Mouse (Mus musculus) neutrophil, adult 83 days (primary cell): ENCODE data around the gene Nptx1. TPM values are rescaled to one million over a fixed set of nuclear protein-coding genes. Genes with fewer than 3 reads are reported as not detected.

Source experiments
- total RNA-seq, 2 experiments: library from RNA; stranded (reverse); gene quantifications; one replicate each; pipeline ENCODE4 v1.2.4; 2023

Nptx1 gene
- not detected for total RNA-seq

DNA sequence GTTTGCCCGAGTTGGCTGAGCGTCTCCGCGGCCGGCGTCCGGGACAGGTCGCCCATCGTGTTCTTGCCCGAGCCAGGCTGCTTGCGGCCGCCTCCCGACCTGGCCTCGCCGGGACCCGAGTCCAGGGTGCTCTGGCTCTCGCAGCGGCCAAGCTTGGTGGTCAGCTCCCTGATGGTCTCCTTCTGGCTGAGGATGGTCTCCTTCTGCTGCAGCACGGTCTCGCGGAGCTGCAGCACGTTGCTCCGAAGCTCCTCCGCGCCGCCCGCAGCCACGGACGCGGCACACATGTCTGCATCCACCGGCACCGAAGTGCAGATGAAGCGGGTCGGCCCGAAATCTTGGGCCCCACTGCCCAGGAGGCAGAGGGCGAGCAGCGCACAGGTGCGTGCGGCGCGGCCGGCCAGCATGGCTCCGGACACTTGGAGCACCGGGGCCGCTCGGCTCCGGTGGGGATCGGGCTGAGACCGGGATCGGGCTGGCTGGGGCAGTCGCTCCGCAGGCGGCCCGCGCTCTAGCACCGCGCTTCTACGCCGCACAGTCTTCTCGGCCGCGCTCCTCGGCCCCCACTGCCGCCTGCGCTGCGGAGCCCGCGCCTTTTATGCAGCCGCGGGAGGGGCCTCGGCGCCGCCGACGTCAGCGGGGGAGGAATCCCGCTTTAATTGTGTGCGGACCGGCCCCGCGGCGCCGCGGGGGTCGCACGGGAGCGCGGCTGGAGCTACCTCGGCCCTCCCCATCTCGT lies at the start of gene Nptx1:
Gene Nptx1 (minus strand): TSS at position 571 of the 739 bp plus-strand sequence.

GRCm38 (mm10) chr11:119490861-119491689 lies 56.5 kb downstream of the Nptx1 start, which contains the start of gene Endov:
Gene Endov, plus strand, starts transcription at chr11:119491347.

Other genes with a start within 250 kb of the Nptx1 start
- gene Eif4a3, start 247.7 kb downstream of the Nptx1 start, total RNA-seq: 100 to 1,000 TPM; 120 to 140 TPM
- not detected for gene Card14, start 240.0 kb downstream of the Nptx1 start, total RNA-seq
- gene Sgsh, start 192.2 kb downstream of the Nptx1 start, total RNA-seq: 10 to 100 TPM; 12.8 TPM
- 10 to 100 TPM in 1 of 2 experiments, 1 to 10 TPM in 1; 4.8 to 10.2 TPM for gene Slc26a11, start 192.2 kb downstream of the Nptx1 start, total RNA-seq
- 10 to 100 TPM; 50.3 to 63.0 TPM for gene Rnf213, start 154.7 kb downstream of the Nptx1 start, total RNA-seq
- 10 to 100 TPM; 13.5 to 17.6 TPM for gene Endov, start 56.4 kb downstream of the Nptx1 start, total RNA-seq
- 10 to 100 TPM; 22.5 to 22.7 TPM for gene Rptor, start 55.2 kb upstream of the Nptx1 start, total RNA-seq